Mouse (Mus musculus): ENCODE measurements at regions not wholly inside any gene's neighbourhood (a gene's known extent, or its start where the extent isn't known, plus 50 kb on each side); places are given as distances from the start of the nearest gene placed in this dataset.

GRCm38 (mm10) chr16:63270173-63270572, 416.1 kb downstream of the Pros1 start:
- DNase-seq (ENCODE audit: low spot score in 2 of 2): no peak
- intact Hi-C loops (cut with DNase I): no loop called here

DNA sequence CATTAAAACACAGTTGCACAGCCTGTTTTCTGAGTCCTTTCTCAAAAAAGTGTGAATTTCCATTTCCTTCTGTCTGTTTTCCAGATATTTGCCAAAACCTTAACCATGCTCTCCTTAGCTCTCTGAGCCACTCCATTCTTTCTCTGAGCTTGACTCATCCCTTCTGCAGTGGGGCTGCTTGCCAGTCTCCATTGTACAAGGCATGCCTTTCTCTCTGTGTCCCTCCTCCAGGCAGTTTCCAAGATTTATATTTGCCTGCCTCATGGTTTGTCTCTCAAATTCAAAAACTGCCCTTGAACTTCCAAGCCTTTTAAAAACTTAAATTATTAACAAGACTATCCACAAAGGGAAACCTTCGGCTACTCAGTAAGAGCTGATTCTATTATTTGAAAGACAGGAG, 423.4 kb downstream of the Pros1 start:
- intact Hi-C loops (cut with DNase I): no loop called here
- DNase-seq (ENCODE audit: low spot score in 2 of 2): no peak

DNA sequence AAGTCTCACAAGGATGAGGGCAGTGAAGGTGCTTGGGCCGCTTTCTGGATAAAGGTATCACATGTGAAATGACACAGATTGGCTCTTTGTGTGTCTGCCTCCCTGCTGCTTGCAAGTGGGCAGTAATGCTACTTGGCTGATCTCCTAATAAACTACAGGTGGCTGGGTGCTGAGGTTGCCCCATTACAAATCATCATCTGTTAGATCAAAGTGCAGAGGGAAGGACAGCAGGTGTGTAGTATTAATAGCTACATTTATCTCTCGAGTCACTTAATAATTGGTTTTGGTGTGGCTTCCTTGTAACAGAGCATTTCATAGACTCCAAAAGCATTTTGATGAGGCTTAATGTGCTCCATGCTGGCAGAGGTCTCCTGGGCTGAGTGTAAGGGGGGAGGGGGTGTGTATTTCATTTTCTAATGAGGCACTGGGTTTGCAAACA, 424.2 kb downstream of the Pros1 start:
- intact Hi-C loops (cut with DNase I): no loop called here
- DNase-seq (ENCODE audit: low spot score in 2 of 2): no peak

GRCm38 (mm10) chr16:63287655-63288054, 433.5 kb downstream of the Pros1 start:
- intact Hi-C loops (cut with DNase I): no loop called here
- no peak for DNase-seq (ENCODE audit: low spot score in 2 of 2)

DNA sequence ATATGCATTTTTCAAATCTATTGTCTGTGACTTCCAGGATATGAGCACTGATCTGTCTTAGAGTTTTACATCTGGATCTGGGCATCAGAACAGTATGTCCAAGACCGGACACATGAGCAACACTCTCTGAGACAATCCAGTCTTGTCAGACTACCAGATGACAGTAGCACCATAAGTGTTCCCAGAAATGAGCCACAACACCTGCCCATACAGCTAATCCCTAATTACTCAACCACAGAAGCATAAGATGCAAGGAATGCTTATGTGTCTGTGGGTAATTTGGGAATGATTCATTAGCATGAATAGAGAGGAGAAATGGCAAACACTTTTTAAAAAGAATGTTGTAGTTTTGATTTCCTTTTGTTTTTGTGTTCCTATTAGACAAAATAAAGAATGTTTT, 457.6 kb downstream of the Pros1 start:
- no peak for DNase-seq (ENCODE audit: low spot score in 2 of 2)
- intact Hi-C loops (cut with DNase I): no loop called here

GRCm38 (mm10) chr16:63313544-63313943, 459.4 kb downstream of the Pros1 start:
- intact Hi-C loops (cut with DNase I): no loop called here
- DNase-seq (ENCODE audit: low spot score in 2 of 2): no peak

GRCm38 (mm10) chr16:63319602-63320001, 465.5 kb downstream of the Pros1 start:
- intact Hi-C loops (cut with DNase I): no loop called here

GRCm38 (mm10) chr16:63351511-63352125, 497.5 kb downstream of the Pros1 start:
- DNase-seq (ENCODE audit: low spot score in 2 of 2): no peak
- intact Hi-C loops (cut with DNase I): no loop called here

More at GRCm38 (mm10) chr16:63319602-63320001, 465.5 kb downstream of the Pros1 start:
- DNase-seq (ENCODE audit: low spot score in 2 of 2): no peak

- DNase-seq (ENCODE audit: low spot score in 2 of 2): no peak
Measured at GRCm38 (mm10) chr16:63369868-63370267, 494.1 kb downstream of the Epha3 start.

DNA sequence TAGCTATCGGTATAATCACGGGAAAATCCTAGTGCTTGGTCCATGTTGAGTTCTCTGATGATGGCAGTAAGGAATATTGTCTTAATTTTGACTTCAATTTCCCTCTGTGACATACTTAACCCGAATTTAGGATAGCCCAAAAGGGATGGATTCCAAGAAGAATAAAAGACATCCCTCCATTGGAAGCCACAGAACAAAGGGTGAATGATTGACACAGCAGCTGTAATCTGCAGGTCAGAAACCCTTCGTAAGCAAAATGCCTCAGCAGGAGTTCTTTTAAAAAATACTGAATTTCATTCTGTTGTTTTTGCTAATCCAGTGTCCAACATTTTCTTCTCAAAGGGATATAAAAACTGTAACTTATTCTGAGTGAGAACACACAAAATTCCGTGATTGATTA, 492.7 kb downstream of the Epha3 start:
- no peak for DNase-seq (ENCODE audit: low spot score in 2 of 2)
- intact Hi-C loops (cut with DNase I): no loop called here

More at GRCm38 (mm10) chr16:63369868-63370267, 494.1 kb downstream of the Epha3 start:
- intact Hi-C loops (cut with DNase I): no loop called here

GRCm38 (mm10) chr16:63404976-63405375, 459.0 kb downstream of the Epha3 start:
- intact Hi-C loops (cut with DNase I): no loop called here
- no peak for DNase-seq (ENCODE audit: low spot score in 2 of 2)

GRCm38 (mm10) chr16:63412656-63413055, 451.3 kb downstream of the Epha3 start:
- intact Hi-C loops (cut with DNase I): no loop called here
- DNase-seq (ENCODE audit: low spot score in 2 of 2): no peak

DNA sequence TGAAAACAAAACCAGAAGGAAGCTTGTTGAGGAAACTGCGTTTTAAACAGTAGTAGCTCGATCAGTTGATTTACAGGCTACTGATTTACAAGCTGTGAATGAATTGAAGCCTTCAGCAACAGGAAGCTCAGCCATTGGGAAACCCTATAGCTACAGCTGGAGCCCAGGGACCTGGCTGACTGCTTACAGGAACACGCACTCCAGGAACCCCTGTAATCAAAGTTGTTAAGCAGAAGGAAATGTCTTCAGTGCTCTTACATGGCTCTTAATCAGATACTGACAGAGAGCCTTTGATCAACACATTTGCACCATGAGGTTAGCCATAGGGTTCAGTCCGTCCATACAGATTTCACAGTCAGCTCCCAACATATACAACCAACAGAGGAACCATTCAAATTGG, 411.7 kb downstream of the Epha3 start:
- intact Hi-C loops (cut with DNase I): no loop called here
- DNase-seq (ENCODE audit: low spot score in 2 of 2): no peak

DNA sequence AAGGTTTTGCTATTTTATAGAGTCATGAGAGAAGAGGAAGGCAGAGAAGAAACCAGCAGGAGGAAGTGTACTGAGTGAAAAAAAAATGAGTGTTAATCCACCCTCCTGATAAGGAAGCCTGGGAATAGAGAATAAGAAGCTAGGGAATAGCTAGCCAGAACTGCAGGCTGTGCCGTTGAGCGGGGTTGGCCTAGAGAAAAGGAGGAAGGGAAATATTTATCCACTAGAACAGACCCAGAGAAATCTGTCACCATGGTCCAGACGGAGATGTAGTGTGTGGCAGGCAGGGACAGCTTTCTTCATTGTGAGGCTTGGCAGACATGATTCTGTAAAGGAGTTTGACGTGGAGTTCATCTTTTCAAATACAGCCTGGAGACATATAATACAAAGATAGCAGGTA, 397.4 kb downstream of the Epha3 start:
- DNase-seq (ENCODE audit: low spot score in 2 of 2): no peak
- intact Hi-C loops (cut with DNase I): no loop called here

DNA sequence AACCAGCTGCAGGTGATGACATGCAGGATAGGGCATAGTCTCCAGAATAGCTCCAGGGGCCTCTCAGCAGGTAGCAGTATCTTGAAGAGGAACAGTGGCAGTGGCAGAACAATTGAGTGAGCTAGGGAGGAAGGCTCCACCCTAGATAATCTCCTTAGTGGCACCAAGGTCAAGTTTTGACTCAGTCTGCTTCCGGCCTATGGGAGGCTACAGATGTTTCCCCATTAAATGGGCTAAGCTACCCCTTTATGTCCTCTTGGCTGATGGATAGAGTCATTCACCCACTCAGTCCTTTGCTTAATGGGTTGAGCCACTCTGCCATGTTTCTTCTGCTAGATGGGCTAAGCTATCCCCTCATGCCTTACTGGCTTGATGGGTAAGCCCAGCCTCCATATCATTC, 395.1 kb downstream of the Epha3 start:
- intact Hi-C loops (cut with DNase I): no loop called here

More for the DNA sequence above, 395.1 kb downstream of the Epha3 start:
- DNase-seq (ENCODE audit: low spot score in 2 of 2): no peak

Data from left cerebral cortex, postnatal 36 days (tissue).